Mouse (Mus musculus): Measurements from ENCODE around the gene Naa16.

- TF ChIP-seq POLR2A (IDR thresholded peaks at IDR 0.05; ENCODE audit: insufficient read depth, low read length): no peak
- TF ChIP-seq EP300 (IDR thresholded peaks at IDR 0.05; ENCODE audit: insufficient read depth, low read depth, low read length): no peak
These were observed 13.5 kb downstream of the Naa16 start for GRCm38 (mm10) chr14:79377041-79377440.

Data from ES-Bruce4 (cell line).